ENCODE assay signal across 8 mouse cellular contexts in genomic region chr13:101718744-101719143, GRCm38 (mm10). TPM values are rescaled to one million over a fixed set of nuclear protein-coding genes. Genes with fewer than 3 reads are reported as not detected.
DNase-seq lines count a peak whose midpoint lies in the region; ATAC-seq and TF ChIP-seq lines count a peak whose summit lies in the region.

No protein-coding gene starts in this region.

- no peak for ATAC-seq in heart, embryonic 11.5 days (replicated peaks; ENCODE audit: insufficient number of reproducible peaks, low FRiP score, low TSS enrichment)
- peak; percentile 37 for ATAC-seq in lung, postnatal 0 days
- no peak for ATAC-seq in limb, embryonic 14.5 days (ENCODE audit: low FRiP score, low read depth)
- ATAC-seq in stomach, embryonic 15.5 days (ENCODE audit: insufficient read depth, low FRiP score, low read depth): no peak

- H3K27ac ChIP-seq in heart, embryonic 11.5 days (ENCODE audit: low read depth, low read length): no peak overlapping the region
- peak overlapping the region; percentile 84 for H3K27ac ChIP-seq in lung, postnatal 0 days (ENCODE audit: low read length)
- H3K27ac ChIP-seq in limb, embryonic 14.5 days (replicated peaks; ENCODE audit: low read depth, low read length): no peak overlapping the region
- peak overlapping the region; percentile 76 for H3K27ac ChIP-seq in stomach, embryonic 15.5 days

- no peaks in the 10 kb centered on the region for H3K9me3 ChIP-seq in heart, embryonic 11.5 days (replicated peaks; ENCODE audit: control insufficient read depth, low read length)
- no peaks in the 10 kb centered on the region for H3K9me3 ChIP-seq in lung, postnatal 0 days (ENCODE audit: low read length)
- H3K9me3 ChIP-seq in limb, embryonic 14.5 days (ENCODE audit: control insufficient read depth, low read length): no peaks in the 10 kb centered on the region
- H3K9me3 ChIP-seq in stomach, embryonic 15.5 days: no peaks in the 10 kb centered on the region

- TF ChIP-seq POLR2A in limb, embryonic 14.5 days (IDR thresholded peaks at IDR 0.05; ENCODE audit: borderline replicate concordance, extremely low read depth, insufficient read depth, insufficient read length): no peak

- DNase-seq in heart, postnatal 4 days: no peak
- peak; percentile 81 for DNase-seq in lung, postnatal 0 days (ENCODE audit: low spot score)
- no peak for DNase-seq in lung, postnatal 25 days (ENCODE audit: low spot score)
- no peak for DNase-seq in limb, embryonic 14.5 days (ENCODE audit: low spot score)
- DNase-seq in testis, postnatal 14 days (ENCODE audit: low spot score): no peak
- DNase-seq in layer of hippocampus, postnatal 36 days: no peak

- H3K36me3 ChIP-seq in heart, embryonic 11.5 days (ENCODE audit: control insufficient read depth, insufficient read depth, low read length): no peaks in the 10 kb centered on the region
- H3K36me3 ChIP-seq in lung, postnatal 0 days (ENCODE audit: insufficient read depth, low read length): no peaks in the 10 kb centered on the region
- no peaks in the 10 kb centered on the region for H3K36me3 ChIP-seq in limb, embryonic 14.5 days (ENCODE audit: control insufficient read depth, insufficient read depth, low read length)
- no peaks in the 10 kb centered on the region for H3K36me3 ChIP-seq in stomach, embryonic 15.5 days

- H3K4me1 ChIP-seq in heart, embryonic 11.5 days (ENCODE audit: control insufficient read depth, insufficient read depth, low read length): peaks cover 6% of the 10 kb centered on the region; the same call in 1 of the 2 replicates
- H3K4me1 ChIP-seq in lung, postnatal 0 days (ENCODE audit: insufficient read depth, low read depth, low read length): peaks cover 11% of the 10 kb centered on the region; the same call in 1 of the 2 replicates
- peaks cover 21% of the 10 kb centered on the region for H3K4me1 ChIP-seq in limb, embryonic 14.5 days (ENCODE audit: control insufficient read depth, insufficient read depth, low read length)
- H3K4me1 ChIP-seq in stomach, embryonic 15.5 days: peaks cover 13% of the 10 kb centered on the region

- no peak for TF ChIP-seq CTCF in lung, postnatal 0 days (IDR thresholded peaks at IDR 0.05)

- peak overlapping the region; percentile 62; the same call in 1 of the 2 replicates for H3K4me2 ChIP-seq in heart, embryonic 11.5 days
- no peak overlapping the region for H3K4me2 ChIP-seq in lung, postnatal 0 days (replicated peaks; ENCODE audit: low read depth, low read length)
- H3K4me2 ChIP-seq in limb, embryonic 14.5 days (replicated peaks; ENCODE audit: low read depth, low read length, severe bottlenecking): peak overlapping the region; percentile 34
- peak overlapping the region; percentile 24 for H3K4me2 ChIP-seq in stomach, embryonic 15.5 days

- WGBS in heart, embryonic 11.5 days (ENCODE audit: insufficient replicate concordance): 74% methylated on average over 7 of the region's 7 CpGs
- WGBS in lung, postnatal 0 days: 42% methylated on average over 7 of the region's 7 CpGs
- 40% methylated on average over 7 of the region's 7 CpGs for WGBS in limb, embryonic 14.5 days
- 52% methylated on average over 7 of the region's 7 CpGs for WGBS in stomach, embryonic 15.5 days

- TF ChIP-seq EP300 in lung, postnatal 0 days (IDR thresholded peaks at IDR 0.05): no peak

- no peak overlapping the region for H3K4me3 ChIP-seq in heart, embryonic 11.5 days (ENCODE audit: low read depth, low read length)
- no peak overlapping the region for H3K4me3 ChIP-seq in lung, postnatal 0 days (ENCODE audit: low read depth, low read length)
- H3K4me3 ChIP-seq in limb, embryonic 14.5 days (replicated peaks; ENCODE audit: low read length): no peak overlapping the region
- no peak overlapping the region for H3K4me3 ChIP-seq in stomach, embryonic 15.5 days (replicated peaks)

- no peak overlapping the region for H3K9ac ChIP-seq in heart, embryonic 11.5 days (ENCODE audit: low read depth, low read length)
- no peak overlapping the region for H3K9ac ChIP-seq in lung, postnatal 0 days (replicated peaks; ENCODE audit: low read depth)
- no peak overlapping the region for H3K9ac ChIP-seq in limb, embryonic 14.5 days (ENCODE audit: low read depth, low read length, severe bottlenecking)
- no peak overlapping the region for H3K9ac ChIP-seq in stomach, embryonic 15.5 days

- H3K27me3 ChIP-seq in heart, embryonic 11.5 days (ENCODE audit: control insufficient read depth, insufficient read depth, low read length): no peaks in the 10 kb centered on the region
- H3K27me3 ChIP-seq in lung, postnatal 0 days (replicated peaks; ENCODE audit: insufficient read depth, low read length): no peaks in the 10 kb centered on the region
- no peaks in the 10 kb centered on the region for H3K27me3 ChIP-seq in limb, embryonic 14.5 days (ENCODE audit: control insufficient read depth, insufficient read depth, low read length)
- no peaks in the 10 kb centered on the region for H3K27me3 ChIP-seq in stomach, embryonic 15.5 days (replicated peaks)

RNA-seq across cellular contexts. Expression of gene Pik3r1, which starts 49.3 kb away (rescaled TPM):
- 11.5 and 16.6 TPM in 2 replicates for polyA plus RNA-seq in heart, embryonic 11.5 days (2014; fragmentation: Nextera tagmentation; extraction: Ambion mirVana)
- 10 to 100 TPM; 34.7 to 35.8 TPM for total RNA-seq in heart, postnatal 4 days (2021)
- polyA plus RNA-seq in lung, postnatal 0 days (2015; fragmentation: Nextera tagmentation; extraction: Ambion mirVana): 26.3 and 28.1 TPM in 2 replicates
- 26.7 and 29.2 TPM in 2 replicates for polyA plus RNA-seq in limb, embryonic 14.5 days (2012; rRNA removed)
- 58.5 and 62.2 TPM in 2 replicates for polyA plus RNA-seq in limb, embryonic 14.5 days (2014; fragmentation: Nextera tagmentation; extraction: Ambion mirVana)
- 49.6 and 55.0 TPM in 2 replicates for polyA plus RNA-seq in stomach, embryonic 15.5 days (2015; fragmentation: Nextera tagmentation; extraction: Ambion mirVana)
- 10 to 100 TPM; 81.9 to 94.1 TPM for total RNA-seq in layer of hippocampus, postnatal 36 days (2021)

Comparison
In these comparisons a context has a peak if more than half of its experiments do, and no peak if none do; other contexts are left out.
1. H3K27ac ChIP-seq: peak in lung, postnatal 0 days (single experiment) and stomach, embryonic 15.5 days (single experiment); none in heart, embryonic 11.5 days (single experiment) and limb, embryonic 14.5 days (single experiment).